Mouse (Mus musculus): ENCODE data around the gene 1110004F10Rik. TPM values are rescaled to one million over a fixed set of nuclear protein-coding genes. Genes with fewer than 3 reads are reported as not detected.
A peak's percentile ranks its signal among the peaks of the same experiment; 100 is the strongest.
"Not testable (repeated sequence)": the region's sequence is repeated elsewhere in the genome, so short reads cannot be mapped to it uniquely, and the experiment has no call there.

Gene 1110004F10Rik
- polyA plus RNA-seq, 1 experiment from 2014 or later = 158 TPM

DNA sequence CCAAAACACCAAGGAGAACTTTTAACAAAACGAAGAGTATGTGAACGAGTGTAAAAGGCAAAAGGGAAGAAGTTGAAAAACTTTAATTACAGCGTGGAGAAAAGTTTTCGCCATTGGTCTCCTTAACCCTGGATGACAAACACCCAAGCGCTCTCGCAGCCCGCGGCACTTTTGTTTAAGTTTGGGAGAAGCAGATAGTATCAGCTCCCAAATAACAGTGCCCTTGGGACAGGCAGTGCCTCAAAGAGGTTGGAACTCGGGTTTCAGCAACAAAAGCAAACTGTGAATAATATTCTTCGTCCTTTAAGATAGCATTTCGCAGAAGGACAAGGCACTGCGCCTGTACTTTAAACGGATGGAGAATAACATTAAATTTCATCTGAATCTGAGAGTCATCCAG lies 1.2 kb upstream of the 1110004F10Rik start:
- H3K27me3 ChIP-seq (replicated peaks; ENCODE audit: insufficient read depth, low read length) = peaks cover 30% of the 10 kb centered on the region
- TF ChIP-seq CTCF (IDR thresholded peaks at IDR 0.05) (no peak), EP300 (IDR thresholded peaks at IDR 0.05) (no peak)
- ATAC-seq (no peak), DNase-seq (ENCODE audit: low spot score) (no peak)
- 4% methylated on average over 13 of the region's 13 CpGs for WGBS
- H3K4me2 ChIP-seq (replicated peaks; ENCODE audit: low read depth, low read length) = no peak overlapping the region; the same call in 1 of the 2 replicates
- H3K27ac ChIP-seq (ENCODE audit: low read length) = no peak overlapping the region
- H3K4me1 ChIP-seq (ENCODE audit: insufficient read depth, low read depth, low read length) = 0 out of 2 replicates have a peak, but pooled peaks cover 8% of the 10 kb centered on the region
- no peaks in the 10 kb centered on the region for H3K9me3 ChIP-seq (ENCODE audit: low read length)
- no peak overlapping the region for H3K9ac ChIP-seq (replicated peaks; ENCODE audit: low read depth)
- no peaks in the 10 kb centered on the region for H3K36me3 ChIP-seq (ENCODE audit: insufficient read depth, low read length)
- H3K4me3 ChIP-seq (ENCODE audit: low read depth, low read length) = no peak overlapping the region

DNA sequence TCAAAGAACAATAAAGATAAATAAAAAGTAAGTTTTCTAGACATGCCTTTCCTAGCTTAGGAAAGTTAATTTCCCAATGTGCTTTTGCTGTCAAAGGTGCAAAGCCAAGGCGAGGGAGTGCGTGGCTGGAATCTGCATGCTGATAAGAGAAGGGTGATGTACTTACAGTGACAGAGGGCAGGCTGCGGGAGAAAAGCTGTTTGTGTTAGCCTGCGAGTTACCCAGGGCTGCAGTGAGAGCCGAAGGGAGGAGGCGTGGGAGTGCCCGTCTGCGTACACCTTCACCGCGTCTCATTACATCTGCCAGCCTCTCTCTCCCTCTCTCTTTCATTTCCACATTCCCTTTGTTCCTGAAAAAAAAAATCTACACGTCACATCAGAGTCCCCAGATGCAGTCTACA lies 686 bp upstream of the 1110004F10Rik start, which contains the start of gene Sox6:
Gene Sox6 (minus strand): TSS at position 286 of the 400 bp plus-strand sequence.
- peak within 1 kb of the TSS; percentile 85 for H3K4me2 ChIP-seq (replicated peaks; ENCODE audit: low read depth, low read length)
- WGBS = 5% methylated on average over 11 of the region's 11 CpGs
- H3K4me3 ChIP-seq (ENCODE audit: low read depth, low read length) = peak within 1 kb of the TSS; percentile 41
- H3K9me3 ChIP-seq (ENCODE audit: low read length) = no peaks in the 10 kb centered on the region
- 0 out of 2 replicates have a peak, but pooled peaks cover 8% of the 10 kb centered on the region for H3K4me1 ChIP-seq (ENCODE audit: insufficient read depth, low read depth, low read length)
- no peak within 1 kb of the TSS for H3K9ac ChIP-seq (replicated peaks; ENCODE audit: low read depth)
- H3K27ac ChIP-seq (ENCODE audit: low read length) = no peak within 1 kb of the TSS
- H3K27me3 ChIP-seq (replicated peaks; ENCODE audit: insufficient read depth, low read length) = peaks cover 30% of the 10 kb centered on the region
- TF ChIP-seq CTCF (IDR thresholded peaks at IDR 0.05) (no peak), EP300 (IDR thresholded peaks at IDR 0.05) (no peak)
- DNase-seq (ENCODE audit: low spot score) (peak; percentile 25), ATAC-seq (no peak)
- H3K36me3 ChIP-seq (ENCODE audit: insufficient read depth, low read length) = no peaks in the 10 kb centered on the region

DNA sequence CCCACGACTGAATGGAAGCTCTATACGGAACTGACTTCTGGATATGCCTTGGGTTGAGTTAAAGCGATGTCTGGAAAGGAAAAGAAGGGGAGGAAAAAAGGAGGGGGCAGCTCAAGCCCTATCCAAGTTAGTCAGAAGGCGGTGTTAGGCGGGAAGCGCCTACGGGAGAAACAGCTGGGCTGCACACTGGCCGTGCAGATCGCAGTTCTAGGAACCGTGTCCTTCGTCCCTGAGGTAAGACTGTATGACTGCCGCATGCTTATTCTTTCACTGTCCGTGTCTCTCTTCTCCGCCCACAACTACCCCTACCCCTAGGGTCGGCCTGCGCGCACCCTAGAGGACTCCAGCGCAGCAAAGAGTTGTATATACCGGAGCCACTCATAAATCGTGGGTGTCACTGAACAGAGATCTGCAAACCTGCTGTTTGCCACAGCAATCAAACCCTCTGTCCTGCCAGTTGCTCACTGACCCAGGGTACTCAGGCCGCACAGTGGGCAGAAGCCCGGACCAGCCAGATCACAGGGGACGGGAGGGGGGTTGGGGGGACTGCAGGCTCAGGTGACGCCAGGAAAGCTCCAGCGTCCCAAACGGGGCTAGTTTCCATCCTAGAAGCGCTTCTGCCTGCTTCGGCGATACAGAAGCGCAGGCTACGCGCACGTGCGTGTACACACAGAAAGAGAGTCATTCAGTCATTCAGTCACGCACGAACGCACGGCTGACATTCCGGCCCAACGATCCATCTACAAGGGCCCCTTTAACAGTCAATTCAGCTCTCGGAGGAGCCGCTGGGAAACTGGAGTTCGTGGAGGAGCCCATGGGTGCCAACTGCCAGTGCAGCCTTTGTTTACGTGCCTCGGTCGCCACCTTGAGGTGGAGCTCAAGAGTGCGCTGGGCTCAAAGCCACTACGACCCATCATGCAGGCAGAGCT lies 605 bp downstream of the 1110004F10Rik start:
- DNase-seq (ENCODE audit: low spot score) = peak; percentile 91
- Histone ChIP-seq H3K4me1 (ENCODE audit: insufficient read depth, low read depth, low read length) (0 out of 2 replicates have a peak, but pooled peaks cover 4% of the 10 kb centered on the region), H3K36me3 (ENCODE audit: insufficient read depth, low read length) (no peaks in the 10 kb centered on the region), H3K27ac (ENCODE audit: low read length) (no peak overlapping the region), H3K27me3 (replicated peaks; ENCODE audit: insufficient read depth, low read length) (peaks cover 29% of the 10 kb centered on the region), H3K9me3 (ENCODE audit: low read length) (no peaks in the 10 kb centered on the region), H3K4me3 (ENCODE audit: low read depth, low read length) (peak overlapping the region; percentile 41), H3K4me2 (replicated peaks; ENCODE audit: low read depth, low read length) (peak overlapping the region; percentile 85), H3K9ac (replicated peaks; ENCODE audit: low read depth) (no peak overlapping the region)
- peak; percentile 87 for ATAC-seq
- no peak for TF ChIP-seq EP300 (IDR thresholded peaks at IDR 0.05)
- TF ChIP-seq CTCF (IDR thresholded peaks at IDR 0.05) = peak; percentile 95
- WGBS = under 1% methylated on average over 48 of the region's 48 CpGs

DNA sequence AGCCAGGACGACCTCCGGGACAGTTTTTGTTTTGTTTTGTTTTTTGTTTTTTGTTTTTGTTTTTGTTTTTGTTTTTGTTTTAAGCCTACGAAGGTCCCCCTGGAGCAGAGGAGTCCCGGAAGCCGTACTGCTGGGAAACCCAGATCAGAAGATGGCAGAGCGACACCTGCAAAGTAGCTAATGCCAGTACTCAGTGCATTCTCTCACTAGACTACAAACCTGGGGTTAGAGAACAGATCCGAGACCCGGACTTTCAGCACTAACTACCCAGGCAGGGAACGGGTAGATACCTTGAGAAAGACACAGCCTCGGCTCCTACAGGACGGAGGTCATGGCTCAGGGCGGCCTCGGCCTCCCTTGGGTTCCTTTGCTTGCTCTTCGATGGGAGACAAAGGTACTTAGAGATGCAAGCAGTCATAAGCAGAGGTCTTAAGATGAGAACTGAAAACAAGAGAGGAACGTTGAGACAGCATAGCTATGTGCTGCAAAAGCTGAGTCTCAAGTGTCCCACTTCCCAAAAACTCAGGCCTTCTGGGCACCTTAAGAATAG lies 1.3 kb downstream of the 1110004F10Rik start:
- TF ChIP-seq EP300 (IDR thresholded peaks at IDR 0.05) = no peak
- no peak for TF ChIP-seq CTCF (IDR thresholded peaks at IDR 0.05)
- H3K9ac ChIP-seq (replicated peaks; ENCODE audit: low read depth) = no peak overlapping the region
- DNase-seq (ENCODE audit: low spot score) (no peak), ATAC-seq (no peak)
- H3K27ac ChIP-seq (ENCODE audit: low read length) = no peak overlapping the region
- no peaks in the 10 kb centered on the region for H3K36me3 ChIP-seq (ENCODE audit: insufficient read depth, low read length)
- H3K27me3 ChIP-seq (replicated peaks; ENCODE audit: insufficient read depth, low read length) = peaks cover 24% of the 10 kb centered on the region
- H3K4me1 ChIP-seq (ENCODE audit: insufficient read depth, low read depth, low read length) = 0 out of 2 replicates have a peak, but pooled peaks cover 4% of the 10 kb centered on the region
- peak overlapping the region; percentile 85 for H3K4me2 ChIP-seq (replicated peaks; ENCODE audit: low read depth, low read length)
- 28% methylated on average over 15 of the region's 15 CpGs for WGBS
- no peaks in the 10 kb centered on the region for H3K9me3 ChIP-seq (ENCODE audit: low read length)
- peak overlapping the region; percentile 41; the same call in 1 of the 2 replicates for H3K4me3 ChIP-seq (ENCODE audit: low read depth, low read length)

DNA sequence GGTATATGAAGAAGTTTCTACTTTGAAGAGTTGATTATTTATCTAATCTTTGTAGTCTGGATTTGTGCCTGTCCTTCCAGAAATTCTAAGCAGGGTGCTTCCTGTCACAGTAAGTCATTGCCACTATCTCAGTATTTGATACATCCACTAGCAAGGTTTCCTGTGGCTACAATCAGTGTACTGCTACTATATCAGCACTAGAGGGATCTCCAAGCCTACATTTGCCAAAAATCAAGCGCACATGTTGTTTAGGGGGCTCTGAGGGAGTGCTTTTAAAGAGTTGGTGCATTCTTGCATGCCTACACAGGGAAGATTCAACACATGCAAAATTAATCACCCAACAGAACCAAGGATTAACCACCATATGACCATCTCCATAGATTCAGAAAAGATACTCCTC lies 21.5 kb downstream of the 1110004F10Rik start:
- Histone ChIP-seq H3K9ac (replicated peaks; ENCODE audit: low read depth) (no peak overlapping the region), H3K27ac (ENCODE audit: low read length) (no peak overlapping the region), H3K36me3 (ENCODE audit: insufficient read depth, low read length) (no peaks in the 10 kb centered on the region), H3K4me1 (ENCODE audit: insufficient read depth, low read depth, low read length) (no peaks in the 10 kb centered on the region), H3K27me3 (replicated peaks; ENCODE audit: insufficient read depth, low read length) (no peaks in the 10 kb centered on the region), H3K4me3 (ENCODE audit: low read depth, low read length) (no peak overlapping the region), H3K4me2 (replicated peaks; ENCODE audit: low read depth, low read length) (no peak overlapping the region), H3K9me3 (ENCODE audit: low read length) (no peaks in the 10 kb centered on the region)
- no peak for TF ChIP-seq EP300 (IDR thresholded peaks at IDR 0.05)
- TF ChIP-seq CTCF (IDR thresholded peaks at IDR 0.05) = peak; percentile 37
- no peak for ATAC-seq
- 48% methylated on average over 1 of the region's 1 CpGs for WGBS
- no peak for DNase-seq (ENCODE audit: low spot score)

DNA sequence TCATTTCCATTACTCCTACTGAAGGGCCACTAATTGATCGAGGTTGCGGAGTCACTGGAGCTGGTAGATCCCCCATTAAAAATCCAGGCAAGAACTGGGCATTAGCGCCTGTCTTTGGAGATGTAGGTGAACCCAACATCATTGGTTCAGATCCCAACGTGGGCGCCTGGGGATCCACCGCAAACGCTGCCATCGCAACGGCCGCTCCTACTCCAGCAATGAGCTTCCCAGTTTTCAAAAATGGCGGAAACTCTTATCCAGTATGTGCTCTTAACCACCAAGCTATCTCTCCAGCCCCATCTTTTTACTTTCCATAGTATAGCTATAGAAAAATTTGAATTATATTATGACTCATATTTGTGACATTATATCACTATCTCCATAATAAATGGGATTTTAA lies 45.2 kb downstream of the 1110004F10Rik start, which contains the start of gene Gm4353:
Gene Gm4353 (minus strand): TSS at position 270 of the 400 bp plus-strand sequence.
- not testable (repeated sequence) for H3K9me3 ChIP-seq (ENCODE audit: low read length); H3K4me2 ChIP-seq (replicated peaks; ENCODE audit: low read depth, low read length); H3K36me3 ChIP-seq (ENCODE audit: insufficient read depth, low read length); H3K4me3 ChIP-seq (ENCODE audit: low read depth, low read length); H3K27ac ChIP-seq (ENCODE audit: low read length); H3K27me3 ChIP-seq (replicated peaks; ENCODE audit: insufficient read depth, low read length); DNase-seq (ENCODE audit: low spot score); H3K9ac ChIP-seq (replicated peaks; ENCODE audit: low read depth); H3K4me1 ChIP-seq (ENCODE audit: insufficient read depth, low read depth, low read length); ATAC-seq
- WGBS = 96% methylated on average over 11 of the region's 11 CpGs

All from lung, postnatal 0 days (tissue).